Mouse (Mus musculus): ENCODE data around the gene Ncstn.

GRCm38 (mm10) chr1:172019339-172019738, 63.3 kb downstream of the Ncstn start:
- TF ChIP-seq CTCF (IDR thresholded peaks at IDR 0.05; ENCODE audit: insufficient read depth, low read length), result no peak
- no peak for TF ChIP-seq POLR2A (IDR thresholded peaks at IDR 0.05; ENCODE audit: borderline replicate concordance, extremely low read depth, low read depth, low read length)

Data from lung, adult 2 months (tissue).